Mouse (Mus musculus) liver, embryonic 12.5 days (tissue): Measurements from ENCODE around the gene Dennd6a. TPM values are rescaled to one million over a fixed set of nuclear protein-coding genes. Genes with fewer than 3 reads are reported as not detected.
"Not testable (repeated sequence)": the region's sequence is repeated elsewhere in the genome, so short reads cannot be mapped to it uniquely, and the experiment has no call there.

Source experiments
- ATAC-seq: fragments of 200-750 bp; cut with Nextera tagmentation; 2 replicates; pipeline ENCODE4 v1.8.0; 2017; ENCODE audit warnings: moderate number of reproducible peaks, mild to moderate bottlenecking, moderate library complexity
- H3K27ac ChIP-seq: fragments of 300-500 bp; sonication (generic); 2 replicates; pipeline ENCODE4 v1.5.1; 2016; ENCODE audit warnings: mild to moderate bottlenecking
- H3K27me3 ChIP-seq: fragments of 300-500 bp; sonication (generic); replicated peaks from 2 replicates; pipeline ENCODE4 v1.6.1; 2016; ENCODE audit warnings: mild to moderate bottlenecking, moderate library complexity
- H3K36me3 ChIP-seq: fragments of 300-500 bp; sonication (generic); 2 replicates; pipeline ENCODE4 v1.6.1; 2016; ENCODE audit warnings: mild to moderate bottlenecking, moderate library complexity
- H3K4me1 ChIP-seq: fragments of 300-500 bp; sonication (generic); 2 replicates; pipeline ENCODE4 v1.6.1; 2016
- H3K4me2 ChIP-seq: fragments of 300-500 bp; sonication (generic); 2 replicates; pipeline ENCODE4 v1.6.1; 2016; ENCODE audit warnings: mild to moderate bottlenecking, moderate library complexity
- H3K4me3 ChIP-seq: fragments of 300-500 bp; sonication (generic); 2 replicates; pipeline ENCODE4 v1.5.1; 2016; ENCODE audit warnings: mild to moderate bottlenecking, moderate library complexity
- H3K9ac ChIP-seq: fragments of 300-500 bp; sonication (generic); 2 replicates; pipeline ENCODE4 v1.6.1; 2016; ENCODE audit warnings: mild to moderate bottlenecking, moderate library complexity
- H3K9me3 ChIP-seq: fragments of 300-500 bp; sonication (generic); replicated peaks from 2 replicates; pipeline ENCODE4 v1.6.1; 2016; ENCODE audit warnings: mild to moderate bottlenecking, moderate library complexity
- WGBS: fragments of 180-500 bp; shearing (Covaris S2); methylation state at CpG from one replicate; pipeline ENCODE4 v1.1.7; 2016; ENCODE audit not compliant: insufficient replicate concordance; 5-methylcytosine and 5-hydroxymethylcytosine counted together
- polyA plus RNA-seq: library from polyadenylated mRNA; unstranded; fragments of >200 nt; fragmentation: Nextera tagmentation; extraction: Ambion mirVana; gene quantifications from 2 replicates; pipeline ENCODE4 v1.2.1, GENCODE M21; 2016

Gene Dennd6a
- 18.2 and 19.3 TPM in 2 replicates for polyA plus RNA-seq

DNA sequence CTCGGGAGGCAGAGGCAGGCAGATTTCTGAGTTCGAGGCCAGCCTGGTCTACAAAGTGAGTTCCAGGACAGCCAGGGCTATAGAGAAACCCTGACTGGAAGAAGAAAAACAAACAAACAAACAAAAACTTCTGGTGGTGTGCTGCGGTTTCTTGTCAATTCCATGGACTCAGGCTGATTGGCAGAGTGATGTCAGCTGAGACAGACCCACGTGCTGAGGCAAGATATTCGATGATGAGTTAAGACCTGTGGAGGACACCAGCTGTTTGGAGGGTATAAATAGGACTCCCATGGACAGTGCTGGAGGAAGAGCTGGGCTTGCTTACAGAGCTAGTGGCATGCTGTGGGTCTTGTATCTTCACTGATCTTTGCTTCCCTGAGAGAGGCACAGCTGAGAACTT lies at the start of gene Dennd6a:
Gene Dennd6a, plus strand, starts transcription at position 301 of the 400 bp plus-strand sequence.
- not testable (repeated sequence) for H3K9me3 ChIP-seq, H3K36me3 ChIP-seq, H3K9ac ChIP-seq, H3K4me2 ChIP-seq, H3K4me3 ChIP-seq, H3K27ac ChIP-seq, H3K27me3 ChIP-seq, ATAC-seq
- H3K4me1 ChIP-seq = peaks cover 16% of the 10 kb centered on the region
- WGBS = 74% methylated on average over 5 of the region's 5 CpGs

DNA sequence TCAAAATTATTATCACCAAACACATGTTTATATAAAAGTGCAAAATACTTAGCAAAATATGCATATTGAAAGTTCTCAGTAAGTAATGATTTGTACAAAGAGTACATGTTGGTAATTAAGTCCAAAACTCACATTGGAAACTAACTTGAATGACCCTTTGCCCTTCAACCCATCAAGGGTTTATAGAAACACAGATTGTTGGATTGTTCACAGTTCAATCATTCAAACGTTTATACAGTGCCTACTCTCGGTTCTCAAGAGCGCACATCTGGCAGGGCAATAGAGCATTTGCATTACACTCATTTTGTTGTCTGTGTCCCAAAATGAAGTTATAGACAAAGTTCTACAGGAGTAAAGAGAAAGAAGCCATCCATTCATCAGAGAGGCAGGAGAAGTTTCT lies 47.7 kb upstream of the Dennd6a start:
- Histone ChIP-seq H3K4me1 (peaks cover 47% of the 10 kb centered on the region), H3K9ac (no peak overlapping the region), H3K4me3 (no peak overlapping the region), H3K4me2 (no peak overlapping the region), H3K9me3 (no peaks in the 10 kb centered on the region), H3K27me3 (no peaks in the 10 kb centered on the region), H3K27ac (no peak overlapping the region), H3K36me3 (peaks cover 46% of the 10 kb centered on the region)
- 72% methylated on average over 3 of the region's 3 CpGs for WGBS
- ATAC-seq = no peak

DNA sequence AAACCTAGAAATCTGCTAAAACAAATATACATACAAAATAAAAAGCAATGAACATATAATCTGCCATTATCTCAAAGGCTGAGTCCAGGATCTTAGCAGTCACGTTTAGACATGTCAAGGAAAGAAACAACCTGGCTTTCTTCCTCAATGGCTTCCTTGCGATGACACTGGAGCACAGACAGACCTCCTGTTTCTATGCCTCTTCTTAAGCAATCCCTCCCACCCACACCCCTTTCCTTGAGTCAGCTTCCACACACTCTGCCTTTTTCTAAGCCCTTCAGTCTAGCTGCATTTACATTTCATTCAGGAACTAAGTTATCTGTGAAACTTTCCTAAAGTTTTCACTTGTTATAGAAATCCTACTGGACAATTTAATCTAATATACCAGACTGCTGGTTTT lies 45.4 kb upstream of the Dennd6a start:
- H3K9me3 ChIP-seq = no peaks in the 10 kb centered on the region
- peaks cover 44% of the 10 kb centered on the region for H3K36me3 ChIP-seq
- no peak overlapping the region for H3K27ac ChIP-seq
- no peak for ATAC-seq
- H3K4me3 ChIP-seq = no peak overlapping the region
- H3K4me1 ChIP-seq = peaks cover 67% of the 10 kb centered on the region
- 43% methylated on average over 2 of the region's 2 CpGs for WGBS
- no peak overlapping the region for H3K4me2 ChIP-seq
- no peaks in the 10 kb centered on the region for H3K27me3 ChIP-seq
- no peak overlapping the region for H3K9ac ChIP-seq

DNA sequence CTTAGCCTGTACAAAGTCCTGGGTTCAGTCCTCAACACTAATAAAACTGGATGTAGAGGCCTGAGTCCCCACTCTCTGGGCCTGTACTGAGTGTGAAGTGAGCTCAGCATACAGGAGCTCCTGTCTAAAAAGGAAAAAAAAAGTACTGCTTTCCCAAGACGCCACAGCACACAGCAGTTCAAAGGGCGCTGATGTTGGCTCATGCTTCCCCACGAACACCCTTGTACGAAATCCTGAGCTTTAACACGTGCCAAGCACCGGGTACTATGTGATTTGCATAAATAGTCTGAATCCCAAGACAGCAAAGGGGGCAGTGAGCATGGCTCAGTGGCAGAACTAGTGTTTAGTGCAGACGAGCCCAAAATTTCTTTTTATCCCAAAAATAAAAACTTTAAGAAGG lies 43.3 kb upstream of the Dennd6a start:
- H3K9me3 ChIP-seq = no peaks in the 10 kb centered on the region
- no peak overlapping the region for H3K9ac ChIP-seq
- no peak for ATAC-seq
- 75% methylated on average over 7 of the region's 7 CpGs for WGBS
- H3K4me1 ChIP-seq = peaks cover 74% of the 10 kb centered on the region
- H3K4me3 ChIP-seq = no peak overlapping the region
- H3K27ac ChIP-seq = no peak overlapping the region
- no peaks in the 10 kb centered on the region for H3K27me3 ChIP-seq
- H3K4me2 ChIP-seq = peak overlapping the region; percentile 28
- peaks cover 33% of the 10 kb centered on the region for H3K36me3 ChIP-seq

DNA sequence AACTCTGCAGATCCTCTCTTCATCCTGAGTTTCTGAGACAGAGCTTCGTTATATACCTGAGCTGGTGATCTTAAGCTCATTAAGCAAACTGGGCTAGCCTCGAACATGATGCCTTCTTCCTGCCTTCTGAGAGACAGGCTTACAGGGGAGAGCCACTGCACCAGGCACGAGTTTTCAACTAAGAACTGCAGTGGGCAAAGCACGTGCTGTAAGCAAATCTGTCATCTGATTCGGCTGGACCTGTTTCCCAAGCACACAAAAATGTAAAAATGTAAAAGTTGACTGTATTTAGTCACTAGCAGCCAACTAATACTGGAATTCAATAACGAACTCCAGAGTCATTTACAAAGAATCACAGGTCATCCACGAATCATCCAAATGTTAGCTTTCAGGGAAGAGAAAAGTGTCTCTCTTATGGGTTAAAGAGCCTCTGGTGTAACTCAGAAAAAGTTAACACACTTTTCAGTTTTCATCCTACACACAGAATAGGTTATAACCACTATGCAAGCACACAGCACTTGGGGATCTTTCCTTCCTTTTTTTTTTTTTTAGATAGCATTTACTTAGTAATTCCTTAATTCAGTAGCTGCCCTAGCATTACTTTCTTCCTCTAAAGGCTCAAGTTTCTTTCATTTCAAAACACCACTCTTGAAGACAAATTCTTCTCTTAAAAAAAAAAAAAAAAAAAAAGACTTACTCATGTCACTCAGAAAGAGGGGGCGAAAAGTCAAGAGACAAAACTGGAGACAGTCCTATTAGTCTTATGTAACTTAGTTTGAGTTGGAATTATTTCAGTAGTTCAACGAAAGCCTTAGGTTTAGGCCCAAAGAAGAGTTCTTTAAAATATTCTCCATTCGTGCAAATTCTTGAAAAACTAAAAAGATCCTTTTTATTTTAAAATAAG lies 42.0 kb upstream of the Dennd6a start:
- H3K4me1 ChIP-seq = peaks cover 69% of the 10 kb centered on the region
- H3K36me3 ChIP-seq = peaks cover 30% of the 10 kb centered on the region
- no peak for ATAC-seq
- H3K4me3 ChIP-seq = peak overlapping the region; percentile 90
- peak overlapping the region; percentile 89 for H3K4me2 ChIP-seq
- no peak overlapping the region for H3K27ac ChIP-seq
- no peaks in the 10 kb centered on the region for H3K9me3 ChIP-seq
- no peaks in the 10 kb centered on the region for H3K27me3 ChIP-seq
- peak overlapping the region; percentile 31 for H3K9ac ChIP-seq
- 61% methylated on average over 10 of the region's 10 CpGs for WGBS

DNA sequence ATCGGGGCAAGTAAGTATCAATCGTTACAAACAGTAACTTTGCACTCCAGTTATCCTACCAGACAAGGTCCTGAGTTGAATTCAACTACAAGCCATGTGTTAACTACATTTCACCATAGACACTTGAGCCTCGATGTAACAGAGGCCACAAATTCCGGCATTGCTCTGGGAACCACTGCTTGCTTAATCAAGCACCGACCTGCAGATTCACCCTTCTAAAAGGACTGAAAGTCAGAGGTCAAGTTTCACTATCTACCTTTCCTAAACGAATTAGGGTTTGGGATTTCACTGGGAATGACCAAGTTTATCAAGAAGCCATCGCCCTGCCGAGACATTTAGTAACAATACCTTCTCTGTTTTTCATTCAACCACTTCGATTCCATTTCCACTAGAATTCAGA lies 40.9 kb upstream of the Dennd6a start:
- ATAC-seq = no peak
- Histone ChIP-seq H3K9ac (peak overlapping the region; percentile 95), H3K9me3 (no peaks in the 10 kb centered on the region), H3K36me3 (peaks cover 24% of the 10 kb centered on the region), H3K4me1 (peaks cover 59% of the 10 kb centered on the region), H3K27ac (peak overlapping the region; percentile 57; the same call in 1 of the 2 replicates), H3K27me3 (no peaks in the 10 kb centered on the region), H3K4me2 (peak overlapping the region; percentile 89), H3K4me3 (peak overlapping the region; percentile 90)
- WGBS = 37% methylated on average over 9 of the region's 9 CpGs

DNA sequence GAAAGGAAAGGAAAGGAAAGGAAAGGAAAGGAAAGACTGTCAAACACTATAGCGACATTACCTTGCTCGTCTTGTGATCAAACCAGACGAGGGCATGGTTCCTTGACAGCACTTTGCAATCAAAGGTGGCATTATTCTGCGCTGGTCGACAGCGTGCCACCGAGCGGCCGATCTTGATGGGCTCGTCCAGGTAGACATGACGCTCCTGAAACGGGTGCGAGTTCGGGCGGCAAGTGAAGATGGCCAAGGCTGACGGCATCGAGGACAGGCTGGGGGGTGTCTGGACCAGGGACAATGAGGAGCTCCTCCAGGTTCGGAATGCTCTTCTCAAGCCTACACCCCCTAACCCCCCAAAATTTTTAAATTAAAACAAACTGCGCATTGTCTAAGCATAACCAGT lies 40.4 kb upstream of the Dennd6a start:
- H3K9me3 ChIP-seq = no peaks in the 10 kb centered on the region
- peak overlapping the region; percentile 57; the same call in 1 of the 2 replicates for H3K27ac ChIP-seq
- peaks cover 56% of the 10 kb centered on the region for H3K4me1 ChIP-seq
- H3K27me3 ChIP-seq = peaks cover under 1% of the 10 kb centered on the region; the same call in 1 of the 2 replicates
- WGBS = 12% methylated on average over 19 of the region's 19 CpGs
- H3K9ac ChIP-seq = peak overlapping the region; percentile 95
- no peak for ATAC-seq
- peaks cover 22% of the 10 kb centered on the region for H3K36me3 ChIP-seq
- peak overlapping the region; percentile 89 for H3K4me2 ChIP-seq
- H3K4me3 ChIP-seq = peak overlapping the region; percentile 90

DNA sequence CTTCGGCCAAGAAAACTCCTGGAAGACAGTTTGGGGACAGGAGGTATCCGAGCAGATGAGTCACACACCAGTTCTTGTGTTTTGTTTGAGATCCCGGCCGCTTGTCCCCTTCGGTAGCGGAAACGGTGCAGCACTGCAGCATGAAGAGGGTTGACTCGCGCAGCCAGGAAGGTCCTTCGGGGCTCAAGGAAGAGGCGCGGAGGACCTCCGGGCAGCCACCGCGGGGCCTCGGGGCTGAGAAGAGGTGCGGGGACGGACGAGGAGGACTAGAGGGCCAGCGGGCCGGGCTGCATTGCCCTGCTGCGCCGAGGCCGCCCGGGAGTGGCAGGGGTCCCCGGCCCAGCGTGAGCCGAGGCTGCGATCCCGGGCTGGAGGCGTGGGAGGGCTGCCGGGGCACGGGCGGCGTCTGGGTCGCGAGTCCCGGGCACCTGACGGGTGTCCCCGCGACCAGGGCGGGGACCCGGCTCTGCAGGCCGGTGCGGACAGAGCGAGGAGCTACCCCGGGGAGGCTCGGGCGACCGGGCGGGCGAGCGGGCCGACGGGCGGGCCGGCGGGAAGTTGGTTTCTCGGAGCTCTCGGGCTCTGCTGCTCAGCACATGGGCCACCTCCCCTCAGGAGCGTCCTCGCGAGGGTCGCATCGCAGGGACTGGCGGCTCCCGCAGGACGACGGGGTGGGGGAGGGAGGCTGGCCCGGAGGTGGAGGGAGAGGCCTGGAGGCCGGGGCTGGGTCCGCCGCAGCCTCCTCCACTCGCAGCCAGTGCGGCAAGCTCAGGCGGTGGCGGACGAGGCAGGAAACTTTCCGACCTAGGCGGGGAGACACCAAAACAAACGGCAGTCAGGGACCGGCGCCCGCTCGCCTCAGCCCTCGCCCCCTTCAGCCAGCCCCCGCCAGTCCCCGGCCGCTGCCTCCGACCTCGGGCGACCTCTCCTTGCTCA lies 39.6 kb upstream of the Dennd6a start:
- Histone ChIP-seq H3K27me3 (peaks cover 3% of the 10 kb centered on the region; the same call in 1 of the 2 replicates), H3K27ac (peak overlapping the region; percentile 88), H3K4me2 (peak overlapping the region; percentile 89), H3K9ac (peak overlapping the region; percentile 95), H3K9me3 (no peaks in the 10 kb centered on the region), H3K4me3 (peak overlapping the region; percentile 90), H3K36me3 (peaks cover 17% of the 10 kb centered on the region), H3K4me1 (peaks cover 48% of the 10 kb centered on the region)
- WGBS = under 1% methylated on average over 92 of the region's 92 CpGs
- ATAC-seq = peak; percentile 76

DNA sequence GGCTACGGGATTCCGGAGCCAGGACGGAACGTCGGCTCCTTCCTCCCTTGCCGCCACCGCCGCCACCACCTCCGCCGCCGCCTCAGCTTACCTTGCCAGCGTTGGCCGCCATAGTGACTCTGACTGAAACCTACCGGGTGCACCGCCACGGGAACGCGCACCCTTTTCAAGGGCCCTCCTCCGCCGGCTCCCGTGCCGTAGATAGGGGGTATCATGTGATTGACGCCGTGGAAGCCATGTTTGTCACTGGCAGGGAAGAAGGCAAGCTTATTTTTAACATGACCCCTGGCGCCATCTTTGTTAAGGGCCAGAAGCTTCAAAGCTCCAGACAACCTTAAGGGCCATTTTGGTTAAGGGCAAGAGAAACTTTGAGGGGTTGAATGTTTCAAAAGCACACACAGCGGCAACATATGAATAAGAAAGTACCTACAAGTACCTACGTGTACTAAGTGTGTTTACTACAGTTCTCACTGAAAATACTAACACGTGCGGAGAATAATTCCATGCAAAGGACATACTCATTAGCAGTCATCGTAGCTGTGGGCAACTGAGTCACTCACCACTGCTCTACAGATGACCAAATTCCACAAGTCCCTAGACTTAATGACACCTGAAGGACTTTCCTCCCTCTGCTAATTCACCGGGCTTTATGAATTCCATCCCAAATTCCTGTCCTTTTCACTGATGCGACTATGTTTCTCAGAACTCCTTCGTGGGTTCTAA lies 38.7 kb upstream of the Dennd6a start, which contains the start of gene Slmap:
Gene Slmap, minus strand, starts transcription at position 175 of the 723 bp plus-strand sequence.
- H3K36me3 ChIP-seq = peaks cover 9% of the 10 kb centered on the region
- no peaks in the 10 kb centered on the region for H3K9me3 ChIP-seq
- peak within 1 kb of the TSS; percentile 89 for H3K4me2 ChIP-seq
- peaks cover 40% of the 10 kb centered on the region for H3K4me1 ChIP-seq
- H3K27me3 ChIP-seq = peaks cover 3% of the 10 kb centered on the region; the same call in 1 of the 2 replicates
- 11% methylated on average over 33 of the region's 33 CpGs for WGBS
- peak within 1 kb of the TSS; percentile 90 for H3K4me3 ChIP-seq
- H3K27ac ChIP-seq = peak within 1 kb of the TSS; percentile 88
- H3K9ac ChIP-seq = peak within 1 kb of the TSS; percentile 95
- ATAC-seq = peak; percentile 92

DNA sequence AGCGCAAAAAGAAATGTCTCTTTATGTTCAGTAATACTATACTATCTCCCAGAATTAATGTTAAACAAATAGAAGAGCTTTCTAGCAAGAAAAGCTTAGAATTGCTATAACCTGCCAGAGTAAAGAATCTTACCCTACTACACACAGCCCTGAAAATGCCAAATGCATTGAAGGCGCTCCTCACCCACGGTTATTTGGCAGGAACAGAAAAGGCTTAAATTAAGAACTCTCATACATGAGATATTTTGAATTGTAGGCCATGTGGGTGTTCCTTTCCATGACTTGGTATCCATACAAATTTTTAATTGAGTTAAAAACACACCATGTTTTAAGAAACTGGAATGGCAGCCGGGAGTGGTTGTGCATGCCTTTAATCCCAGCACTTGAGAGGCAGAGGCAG lies 34.4 kb upstream of the Dennd6a start:
- Histone ChIP-seq H3K36me3 (no peaks in the 10 kb centered on the region), H3K27me3 (peaks cover 3% of the 10 kb centered on the region; the same call in 1 of the 2 replicates)
- no peak for ATAC-seq

DNA sequence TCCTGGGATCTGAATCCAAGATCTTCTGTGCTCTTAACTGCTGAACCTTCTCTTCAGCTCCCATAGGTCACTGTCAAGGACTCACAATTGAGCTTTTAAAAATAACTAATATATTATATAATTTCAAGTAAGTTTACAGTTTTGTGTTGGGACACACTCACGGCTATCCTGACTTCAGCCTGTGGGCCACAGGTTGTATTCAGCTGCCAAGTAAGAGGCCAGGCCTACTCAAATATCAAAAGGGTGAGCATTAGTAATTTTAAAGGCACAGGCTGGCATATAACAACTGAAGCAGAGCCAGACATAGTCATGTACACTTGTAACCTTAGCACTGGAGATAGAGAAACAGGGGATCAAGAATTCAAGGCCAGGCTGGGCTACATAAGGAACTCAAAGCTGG lies 33.1 kb upstream of the Dennd6a start:
- 65% methylated on average over 1 of the region's 1 CpGs for WGBS

More for the DNA sequence above, 34.4 kb upstream of the Dennd6a start:
- WGBS = 79% methylated on average over 4 of the region's 4 CpGs
- Histone ChIP-seq H3K27ac (no peak overlapping the region), H3K9me3 (no peaks in the 10 kb centered on the region), H3K4me2 (no peak overlapping the region), H3K4me1 (peaks cover 6% of the 10 kb centered on the region), H3K9ac (no peak overlapping the region), H3K4me3 (no peak overlapping the region)

More for the DNA sequence above, 33.1 kb upstream of the Dennd6a start:
- Histone ChIP-seq H3K27ac (no peak overlapping the region), H3K4me2 (no peak overlapping the region), H3K27me3 (peaks cover 6% of the 10 kb centered on the region; the same call in 1 of the 2 replicates), H3K4me1 (peaks cover under 1% of the 10 kb centered on the region; the same call in 1 of the 2 replicates), H3K36me3 (no peaks in the 10 kb centered on the region), H3K9ac (no peak overlapping the region), H3K4me3 (no peak overlapping the region), H3K9me3 (no peaks in the 10 kb centered on the region)
- ATAC-seq = no peak
